Mouse (Mus musculus) heart, embryonic 11.5 days (tissue): ENCODE data around the gene Hrnr. TPM values are rescaled to one million over a fixed set of nuclear protein-coding genes. Genes with fewer than 3 reads are reported as not detected.

Experiments used
- ATAC-seq: fragments of 200-750 bp; cut with Nextera tagmentation; replicated peaks from 2 replicates; pipeline ENCODE4 v1.8.0; 2017; ENCODE audit warnings: moderate library complexity; ENCODE audit not compliant: insufficient number of reproducible peaks, low FRiP score, low TSS enrichment
- H3K27ac ChIP-seq: fragments of 300-500 bp; sonication (generic); 2 replicates; pipeline ENCODE4 v1.5.1; 2014; ENCODE audit warnings: mild to moderate bottlenecking, low read depth, low read length
- H3K27me3 ChIP-seq: fragments of 300-500 bp; sonication (generic); 2 replicates; pipeline ENCODE4 v1.6.1; 2014; ENCODE audit warnings: mild to moderate bottlenecking, low read length, mixed read lengths; ENCODE audit not compliant: control insufficient read depth, insufficient read depth
- H3K36me3 ChIP-seq: fragments of 300-500 bp; sonication (generic); 2 replicates; pipeline ENCODE4 v1.6.1; 2014; ENCODE audit warnings: mild to moderate bottlenecking, low read length, moderate library complexity, mixed read lengths; ENCODE audit not compliant: control insufficient read depth, insufficient read depth
- H3K4me1 ChIP-seq: fragments of 300-500 bp; sonication (generic); 2 replicates; pipeline ENCODE4 v1.6.1; 2014; ENCODE audit warnings: low read length; ENCODE audit not compliant: control insufficient read depth, insufficient read depth
- H3K4me2 ChIP-seq: fragments of 300-500 bp; sonication (generic); 2 replicates; pipeline ENCODE4 v1.6.1; 2014; ENCODE audit warnings: mild to moderate bottlenecking, moderate library complexity
- H3K4me3 ChIP-seq: fragments of 300-500 bp; sonication (generic); 2 replicates; pipeline ENCODE4 v1.5.1; 2014; ENCODE audit warnings: low read depth, low read length
- H3K9ac ChIP-seq: fragments of 300-500 bp; sonication (generic); 2 replicates; pipeline ENCODE4 v1.6.1; 2014; ENCODE audit warnings: mild to moderate bottlenecking, low read depth, low read length, moderate library complexity
- H3K9me3 ChIP-seq: fragments of 300-500 bp; sonication (generic); replicated peaks from 2 replicates; pipeline ENCODE4 v1.6.1; 2016; ENCODE audit warnings: low read length; ENCODE audit not compliant: control insufficient read depth
- WGBS: fragments of 180-500 bp; shearing (Covaris S2); extraction: QIAGEN DNeasy Blood & Tissue Kit; methylation state at CpG from one replicate; pipeline ENCODE4 v1.1.7; 2014; ENCODE audit not compliant: insufficient replicate concordance; 5-methylcytosine and 5-hydroxymethylcytosine counted together
- polyA plus RNA-seq: library from polyadenylated mRNA; unstranded; fragments of >200 nt; fragmentation: Nextera tagmentation; extraction: Ambion mirVana; gene quantifications from 2 replicates; pipeline ENCODE4 v1.2.1, GENCODE M21; 2014

Hrnr gene
- polyA plus RNA-seq: not detected in 2 replicates

GRCm38 (mm10) chr3:93319449-93319848, at the start of gene Hrnr:
Gene Hrnr (plus strand): TSS chr3:93319749.
- H3K4me2 ChIP-seq: no peak within 1 kb of the TSS
- no peaks in the 10 kb centered on the region for H3K36me3 ChIP-seq
- no peak within 1 kb of the TSS for H3K27ac ChIP-seq
- no peaks in the 10 kb centered on the region for H3K9me3 ChIP-seq
- 76% methylated on average over 2 of the region's 2 CpGs for WGBS
- no peak for ATAC-seq
- no peak within 1 kb of the TSS for H3K4me3 ChIP-seq
- no peaks in the 10 kb centered on the region for H3K4me1 ChIP-seq
- no peak within 1 kb of the TSS for H3K9ac ChIP-seq
- no peaks in the 10 kb centered on the region for H3K27me3 ChIP-seq

- no peak for ATAC-seq
- Histone ChIP-seq H3K4me1 (no peaks in the 10 kb centered on the region), H3K4me3 (no peak within 1 kb of the TSS), H3K9me3 (no peaks in the 10 kb centered on the region), H3K9ac (no peak within 1 kb of the TSS), H3K36me3 (no peaks in the 10 kb centered on the region), H3K4me2 (no peak within 1 kb of the TSS), H3K27me3 (no peaks in the 10 kb centered on the region), H3K27ac (no peak within 1 kb of the TSS)
- 69% methylated on average over 2 of the region's 2 CpGs for WGBS
Observed at GRCm38 (mm10) chr3:93273223-93273622, 46.3 kb upstream of the Hrnr start, which contains the start of gene Flg. Gene Flg (plus strand): TSS chr3:93273523.

- H3K4me3 ChIP-seq: no peak overlapping the region
- H3K9ac ChIP-seq: no peak overlapping the region
- no peaks in the 10 kb centered on the region for H3K36me3 ChIP-seq
- no peak for ATAC-seq
- no peaks in the 10 kb centered on the region for H3K9me3 ChIP-seq
- no peak overlapping the region for H3K27ac ChIP-seq
- 69% methylated on average over 2 of the region's 2 CpGs for WGBS
- H3K4me2 ChIP-seq: no peak overlapping the region
- no peaks in the 10 kb centered on the region for H3K4me1 ChIP-seq
- H3K27me3 ChIP-seq: no peaks in the 10 kb centered on the region
Observed at GRCm38 (mm10) chr3:93297542-93297941, 22.0 kb upstream of the Hrnr start.

- no peak overlapping the region for H3K9ac ChIP-seq
- no peaks in the 10 kb centered on the region for H3K4me1 ChIP-seq
- no peak for ATAC-seq
- 78% methylated on average over 6 of the region's 6 CpGs for WGBS
- H3K4me2 ChIP-seq: no peak overlapping the region
- H3K27ac ChIP-seq: no peak overlapping the region
- no peaks in the 10 kb centered on the region for H3K36me3 ChIP-seq
- no peak overlapping the region for H3K4me3 ChIP-seq
- no peaks in the 10 kb centered on the region for H3K9me3 ChIP-seq
- H3K27me3 ChIP-seq: no peaks in the 10 kb centered on the region
Observed at GRCm38 (mm10) chr3:93299832-93300231, 19.7 kb upstream of the Hrnr start.

- no peak overlapping the region for H3K27ac ChIP-seq
- H3K9ac ChIP-seq: no peak overlapping the region
- no peaks in the 10 kb centered on the region for H3K9me3 ChIP-seq
- no peak overlapping the region for H3K4me3 ChIP-seq
- no peaks in the 10 kb centered on the region for H3K4me1 ChIP-seq
- 66% methylated on average over 3 of the region's 3 CpGs for WGBS
- no peak for ATAC-seq
- no peaks in the 10 kb centered on the region for H3K27me3 ChIP-seq
- no peaks in the 10 kb centered on the region for H3K36me3 ChIP-seq
- no peak overlapping the region for H3K4me2 ChIP-seq
Observed at GRCm38 (mm10) chr3:93301896-93302295, 17.7 kb upstream of the Hrnr start.

GRCm38 (mm10) chr3:93306142-93306541, 13.4 kb upstream of the Hrnr start:
- H3K9ac ChIP-seq: no peak overlapping the region
- no peak for ATAC-seq
- no peak overlapping the region for H3K4me2 ChIP-seq
- H3K9me3 ChIP-seq: no peaks in the 10 kb centered on the region
- no peaks in the 10 kb centered on the region for H3K27me3 ChIP-seq
- H3K36me3 ChIP-seq: no peaks in the 10 kb centered on the region
- H3K27ac ChIP-seq: no peak overlapping the region
- WGBS: 81% methylated on average over 2 of the region's 2 CpGs
- H3K4me3 ChIP-seq: no peak overlapping the region
- no peaks in the 10 kb centered on the region for H3K4me1 ChIP-seq

- H3K36me3 ChIP-seq: no peaks in the 10 kb centered on the region
- no peak overlapping the region for H3K4me3 ChIP-seq
- no peaks in the 10 kb centered on the region for H3K27me3 ChIP-seq
- 58% methylated on average over 3 of the region's 3 CpGs for WGBS
- no peak overlapping the region for H3K27ac ChIP-seq
- ATAC-seq: no peak
- H3K4me1 ChIP-seq: no peaks in the 10 kb centered on the region
- H3K9me3 ChIP-seq: no peaks in the 10 kb centered on the region
- no peak overlapping the region for H3K4me2 ChIP-seq
- no peak overlapping the region for H3K9ac ChIP-seq
Observed at GRCm38 (mm10) chr3:93311371-93311770, 8.2 kb upstream of the Hrnr start.

- H3K9ac ChIP-seq: no peak overlapping the region
- H3K4me1 ChIP-seq: no peaks in the 10 kb centered on the region
- no peak overlapping the region for H3K27ac ChIP-seq
- no peak overlapping the region for H3K4me3 ChIP-seq
- WGBS: 69% methylated on average over 1 of the region's 1 CpGs
- H3K4me2 ChIP-seq: no peak overlapping the region
- H3K36me3 ChIP-seq: no peaks in the 10 kb centered on the region
- no peak for ATAC-seq
- no peaks in the 10 kb centered on the region for H3K9me3 ChIP-seq
- H3K27me3 ChIP-seq: no peaks in the 10 kb centered on the region
Observed at GRCm38 (mm10) chr3:93314388-93314787, 5.2 kb upstream of the Hrnr start.

- Histone ChIP-seq H3K9me3 (no peaks in the 10 kb centered on the region), H3K4me3 (no peak overlapping the region), H3K27me3 (no peaks in the 10 kb centered on the region), H3K4me2 (no peak overlapping the region), H3K27ac (no peak overlapping the region), H3K4me1 (no peaks in the 10 kb centered on the region), H3K36me3 (no peaks in the 10 kb centered on the region), H3K9ac (no peak overlapping the region)
- ATAC-seq: no peak
Observed at GRCm38 (mm10) chr3:93337749-93338148, 18.2 kb downstream of the Hrnr start.
